Mouse (Mus musculus): ENCODE data around the gene Ccdc160. TPM values are rescaled to one million over a fixed set of nuclear protein-coding genes. Genes with fewer than 3 reads are reported as not detected.

The Ccdc160 gene
- polyA plus RNA-seq, 1 experiment from 2014 or later = 4.3 TPM

DNA sequence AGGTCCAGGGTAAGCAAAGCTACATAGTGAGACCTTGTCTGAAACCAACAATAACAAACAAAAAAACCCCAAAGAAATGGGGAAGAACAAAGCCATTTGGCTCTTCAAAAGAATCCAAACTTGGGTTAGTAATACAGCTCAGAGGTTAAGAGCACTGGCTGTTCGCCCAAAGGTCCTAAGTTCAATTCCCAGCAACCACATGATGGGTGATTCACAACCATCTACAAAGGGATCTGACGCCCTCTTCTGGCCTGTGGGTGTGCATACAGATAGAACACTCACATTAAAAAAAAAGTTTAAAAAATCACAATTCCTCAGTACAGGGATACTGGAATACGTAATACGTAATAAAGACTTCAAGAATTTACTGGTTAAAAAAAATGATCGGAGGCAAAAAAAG is 13.3 kb upstream of the Ccdc160 start:
- ATAC-seq = no peak
- no peak overlapping the region for H3K9ac ChIP-seq
- WGBS = 80% methylated on average over 5 of the region's 5 CpGs

DNA sequence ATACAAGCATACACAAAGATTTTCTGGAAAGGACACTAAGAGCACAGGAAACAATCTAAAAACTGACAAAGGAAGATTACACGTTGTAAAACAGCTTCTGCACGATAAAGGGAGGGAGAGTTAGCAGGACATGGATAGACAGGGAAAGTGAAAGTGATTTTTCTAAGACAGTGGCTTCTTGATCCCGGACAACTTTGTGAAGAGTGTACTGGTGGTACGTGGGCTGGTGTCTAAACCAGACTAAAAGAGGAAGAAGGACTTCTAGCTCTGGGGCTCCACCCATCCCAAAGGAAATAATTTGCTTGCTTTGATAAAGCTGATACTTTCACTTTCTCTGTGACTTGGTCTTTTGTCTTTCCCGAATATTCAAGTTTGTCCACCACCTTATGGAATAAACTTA is 7.1 kb upstream of the Ccdc160 start:
- ATAC-seq = no peak
- Histone ChIP-seq H3K4me1 (replicated peaks) (no peaks in the 10 kb centered on the region), H3K4me3 (replicated peaks) (no peak overlapping the region), H3K27me3 (replicated peaks) (no peaks in the 10 kb centered on the region), H3K9me3 (no peaks in the 10 kb centered on the region), H3K4me2 (replicated peaks) (no peak overlapping the region), H3K27ac (no peak overlapping the region), H3K9ac (no peak overlapping the region), H3K36me3 (no peaks in the 10 kb centered on the region)
- 52% methylated on average over 5 of the region's 5 CpGs for WGBS

More for the DNA sequence above, 13.3 kb upstream of the Ccdc160 start:
- no peak overlapping the region for H3K27ac ChIP-seq
- H3K4me2 ChIP-seq (replicated peaks) = no peak overlapping the region
- H3K9me3 ChIP-seq = no peaks in the 10 kb centered on the region
- no peak overlapping the region for H3K4me3 ChIP-seq (replicated peaks)
- H3K27me3 ChIP-seq (replicated peaks) = no peaks in the 10 kb centered on the region
- H3K36me3 ChIP-seq = no peaks in the 10 kb centered on the region
- no peaks in the 10 kb centered on the region for H3K4me1 ChIP-seq (replicated peaks)

DNA sequence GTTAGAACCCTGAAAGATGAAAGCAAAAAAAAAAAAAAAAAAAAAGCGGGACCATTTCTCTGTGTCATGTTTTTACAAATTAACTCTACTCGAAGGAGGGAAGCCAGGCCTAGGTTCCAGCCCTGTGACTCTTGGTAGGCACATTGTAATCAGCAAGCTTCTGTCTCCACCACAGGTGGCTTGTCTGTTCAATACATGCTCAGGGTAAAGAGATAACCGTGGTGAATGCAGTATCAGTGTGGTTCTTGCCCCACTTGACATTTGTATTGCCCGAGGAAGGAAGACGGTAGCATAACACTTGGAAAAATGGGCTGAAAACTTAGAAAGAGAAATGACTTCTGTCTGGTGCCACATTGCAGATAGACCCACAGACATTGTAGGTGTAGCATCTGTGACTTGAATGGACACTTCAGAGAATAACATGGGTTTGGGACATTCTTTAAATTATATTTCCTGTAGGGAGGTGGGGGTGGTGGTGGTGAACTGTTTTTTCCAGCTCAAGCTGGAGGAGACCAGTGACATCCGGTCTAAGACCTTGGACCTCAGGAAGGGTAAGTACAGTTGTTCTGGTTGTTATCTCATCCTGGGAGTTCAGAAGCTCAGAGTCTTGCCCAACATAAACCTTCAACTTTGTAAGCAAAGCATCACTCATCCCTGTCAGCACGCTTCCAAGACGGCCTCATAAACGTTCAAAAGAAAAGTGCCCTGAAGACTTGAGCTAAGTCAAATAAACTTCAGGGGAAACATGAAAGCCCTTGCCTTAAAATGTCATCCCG is 1.1 kb downstream of the Ccdc160 start:
- Histone ChIP-seq H3K4me1 (replicated peaks) (0 out of 2 replicates have a peak, but pooled peaks cover 2% of the 10 kb centered on the region), H3K4me2 (replicated peaks) (peak overlapping the region; percentile 11; the same call in 1 of the 2 replicates), H3K9me3 (no peaks in the 10 kb centered on the region), H3K4me3 (replicated peaks) (no peak overlapping the region), H3K27ac (no peak overlapping the region), H3K9ac (no peak overlapping the region), H3K36me3 (no peaks in the 10 kb centered on the region), H3K27me3 (replicated peaks) (no peaks in the 10 kb centered on the region)
- 34% methylated on average over 10 of the region's 10 CpGs for WGBS
- peak; percentile 43; the same call in 1 of the 2 replicates for ATAC-seq

DNA sequence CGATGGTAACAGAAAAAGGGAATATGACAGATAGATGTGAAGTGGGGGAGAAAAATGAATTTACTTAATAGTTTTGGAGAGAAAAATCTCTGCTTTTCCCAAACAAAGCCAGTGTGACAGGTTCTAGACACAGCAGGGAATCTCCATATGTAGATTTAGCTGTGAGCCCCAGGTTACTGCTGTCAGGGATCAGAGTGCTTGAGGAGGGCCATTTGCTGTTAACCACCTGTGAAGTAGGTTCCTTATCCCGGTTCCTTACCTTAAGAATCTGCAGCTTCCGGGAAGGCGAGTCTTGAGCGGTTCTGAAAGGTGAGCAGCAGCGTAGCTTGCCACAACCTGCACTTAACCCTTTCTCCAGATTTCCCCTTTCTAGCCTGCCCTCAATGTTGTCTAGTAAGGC is 1.9 kb downstream of the Ccdc160 start:
- Histone ChIP-seq H3K36me3 (no peaks in the 10 kb centered on the region), H3K9ac (no peak overlapping the region), H3K4me1 (replicated peaks) (0 out of 2 replicates have a peak, but pooled peaks cover 2% of the 10 kb centered on the region), H3K4me3 (replicated peaks) (no peak overlapping the region), H3K27me3 (replicated peaks) (no peaks in the 10 kb centered on the region), H3K4me2 (replicated peaks) (no peak overlapping the region; the same call in 1 of the 2 replicates), H3K9me3 (no peaks in the 10 kb centered on the region), H3K27ac (no peak overlapping the region)
- ATAC-seq = no peak
- 28% methylated on average over 6 of the region's 6 CpGs for WGBS

DNA sequence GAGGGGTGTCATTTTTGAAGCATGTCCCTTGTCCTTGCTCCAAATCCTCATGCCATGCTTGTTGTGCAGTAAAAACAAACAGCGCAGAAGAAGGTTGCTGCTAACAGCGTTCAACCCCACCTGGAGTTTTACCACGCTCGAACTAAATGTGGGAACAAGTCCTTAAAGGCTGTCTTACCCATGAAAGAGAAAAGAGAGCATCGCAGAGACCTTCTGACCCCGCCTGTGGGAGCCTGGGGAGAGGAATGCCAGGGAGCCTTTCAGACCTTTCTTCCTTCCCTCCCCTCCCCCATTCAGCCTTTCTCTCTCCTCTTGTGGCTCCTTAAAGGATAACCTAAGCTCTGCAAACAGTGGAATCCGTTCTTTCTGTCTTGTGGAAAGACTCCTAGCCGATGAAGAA is 4.8 kb downstream of the Ccdc160 start:
- H3K36me3 ChIP-seq = no peaks in the 10 kb centered on the region
- H3K4me2 ChIP-seq (replicated peaks) = no peak overlapping the region
- no peak overlapping the region for H3K4me3 ChIP-seq (replicated peaks)
- 0 out of 2 replicates have a peak, but pooled peaks cover 2% of the 10 kb centered on the region for H3K4me1 ChIP-seq (replicated peaks)
- ATAC-seq = no peak
- H3K9ac ChIP-seq = no peak overlapping the region
- H3K9me3 ChIP-seq = no peaks in the 10 kb centered on the region
- no peak overlapping the region for H3K27ac ChIP-seq
- WGBS = 28% methylated on average over 8 of the region's 8 CpGs
- H3K27me3 ChIP-seq (replicated peaks) = no peaks in the 10 kb centered on the region

DNA sequence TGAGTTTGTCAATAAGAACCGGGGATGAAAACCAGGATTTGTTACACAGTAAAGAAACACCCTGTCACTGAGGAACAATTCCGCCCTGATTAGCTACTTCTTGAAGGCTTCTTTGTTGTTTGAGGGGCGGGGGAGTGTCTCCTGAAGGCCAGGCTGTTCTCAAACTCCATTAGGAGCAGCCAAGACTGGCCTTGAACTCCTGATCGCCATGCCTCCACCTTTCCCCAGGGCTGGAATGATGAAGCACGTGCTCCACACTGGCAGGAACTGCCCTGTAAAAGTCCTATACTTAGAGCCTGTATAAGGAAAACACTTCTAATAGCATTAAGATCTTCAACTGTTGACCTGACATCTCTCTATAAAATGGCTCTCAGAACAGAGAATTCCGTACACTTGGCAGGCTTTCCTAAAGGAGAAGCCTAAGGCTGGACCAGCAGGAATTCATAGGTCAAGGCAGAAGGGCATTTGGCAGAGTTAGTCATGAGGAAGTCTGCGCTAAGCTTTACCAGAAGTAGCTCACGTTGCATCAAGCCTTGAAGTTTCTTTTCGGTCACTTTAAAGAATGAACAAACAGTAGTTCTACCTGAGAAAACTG is 6.1 kb downstream of the Ccdc160 start:
- Histone ChIP-seq H3K9ac (no peak overlapping the region), H3K4me1 (replicated peaks) (0 out of 2 replicates have a peak, but pooled peaks cover 2% of the 10 kb centered on the region), H3K4me2 (replicated peaks) (no peak overlapping the region), H3K4me3 (replicated peaks) (no peak overlapping the region), H3K27ac (no peak overlapping the region), H3K9me3 (no peaks in the 10 kb centered on the region), H3K36me3 (no peaks in the 10 kb centered on the region), H3K27me3 (replicated peaks) (no peaks in the 10 kb centered on the region)
- ATAC-seq = no peak
- 45% methylated on average over 9 of the region's 9 CpGs for WGBS

- WGBS = 73% methylated on average over 14 of the region's 14 CpGs
Measured at GRCm38 (mm10) chrX:52798255-52798654, 7.3 kb downstream of the Ccdc160 start.

GRCm38 (mm10) chrX:52799566-52799965 is 8.6 kb downstream of the Ccdc160 start:
- Histone ChIP-seq H3K4me3 (replicated peaks) (no peak overlapping the region), H3K4me2 (replicated peaks) (no peak overlapping the region), H3K9ac (no peak overlapping the region), H3K36me3 (no peaks in the 10 kb centered on the region), H3K9me3 (no peaks in the 10 kb centered on the region), H3K27ac (no peak overlapping the region), H3K27me3 (replicated peaks) (no peaks in the 10 kb centered on the region), H3K4me1 (replicated peaks) (0 out of 2 replicates have a peak, but pooled peaks cover 2% of the 10 kb centered on the region)
- no peak for ATAC-seq
- 41% methylated on average over 6 of the region's 6 CpGs for WGBS

More at GRCm38 (mm10) chrX:52798255-52798654, 7.3 kb downstream of the Ccdc160 start:
- no peak for ATAC-seq
- Histone ChIP-seq H3K9me3 (no peaks in the 10 kb centered on the region), H3K4me3 (replicated peaks) (no peak overlapping the region), H3K4me2 (replicated peaks) (no peak overlapping the region), H3K27ac (no peak overlapping the region), H3K9ac (no peak overlapping the region), H3K27me3 (replicated peaks) (no peaks in the 10 kb centered on the region), H3K36me3 (no peaks in the 10 kb centered on the region), H3K4me1 (replicated peaks) (0 out of 2 replicates have a peak, but pooled peaks cover 2% of the 10 kb centered on the region)

- H3K27me3 ChIP-seq (replicated peaks) = no peaks in the 10 kb centered on the region
- no peak overlapping the region for H3K27ac ChIP-seq
- H3K9me3 ChIP-seq = no peaks in the 10 kb centered on the region
- no peaks in the 10 kb centered on the region for H3K4me1 ChIP-seq (replicated peaks)
- no peaks in the 10 kb centered on the region for H3K36me3 ChIP-seq
- no peak overlapping the region for H3K4me3 ChIP-seq (replicated peaks)
- H3K4me2 ChIP-seq (replicated peaks) = no peak overlapping the region
- peak; percentile 88 for ATAC-seq
- 38% methylated on average over 3 of the region's 3 CpGs for WGBS
- H3K9ac ChIP-seq = no peak overlapping the region
Measured at GRCm38 (mm10) chrX:52819338-52819737, 28.3 kb downstream of the Ccdc160 start.

MicroRNAs encoded within 50 kb of the gene (microRNA counts, 519-probe panel; counts per million panel counts)
- microRNA mmu-miR-106a+mmu-miR-17 = 4,628 counts per million, percentile 98 among the panel's probes with 10 or more counts
- microRNA mmu-miR-18b = 1,596 counts per million, percentile 35 among the panel's probes with 10 or more counts
- 1,880 counts per million, percentile 40 among the panel's probes with 10 or more counts for microRNA mmu-miR-363

Other genes starting within 250 kb of the Ccdc160 start
- gene Gpc3, start 177.2 kb upstream of the Ccdc160 start, polyA plus RNA-seq (2015; fragmentation: Nextera tagmentation; extraction: Ambion mirVana) = 505 and 604 TPM in 2 replicates
- 22.4 and 28.6 TPM in 2 replicates for gene Phf6, start 121.1 kb downstream of the Ccdc160 start, polyA plus RNA-seq (2015; fragmentation: Nextera tagmentation; extraction: Ambion mirVana)
- 258 and 283 TPM in 2 replicates for gene Hprt, start 196.9 kb downstream of the Ccdc160 start, polyA plus RNA-seq (2015; fragmentation: Nextera tagmentation; extraction: Ambion mirVana)